Mouse (Mus musculus): Measurements from ENCODE around the gene Ap2a1. TPM values are rescaled to one million over a fixed set of nuclear protein-coding genes. Genes with fewer than 3 reads are reported as not detected.
"Not testable (repeated sequence)": the region's sequence is repeated elsewhere in the genome, so short reads cannot be mapped to it uniquely, and the experiment has no call there.

Gene Ap2a1
- total RNA-seq, 1 experiment from 2014 or later, result 115 TPM

DNA sequence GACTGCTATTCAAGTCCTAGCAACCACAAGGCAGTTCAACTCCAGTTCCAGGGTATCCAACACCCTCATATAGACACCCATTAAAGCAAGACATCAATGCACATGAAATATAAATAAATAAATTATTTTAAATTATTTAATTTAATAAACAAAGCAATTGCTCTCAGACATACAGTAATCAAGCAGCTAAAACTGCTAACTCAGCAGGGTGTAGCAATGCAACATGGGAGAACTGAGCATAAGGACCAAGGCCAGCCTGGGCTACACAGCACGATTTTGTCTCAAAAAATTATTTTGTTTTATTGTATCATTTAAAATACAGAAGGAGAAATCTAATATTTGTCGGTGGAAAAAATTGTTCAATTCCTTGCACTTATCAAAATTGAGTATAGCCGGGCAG is 35.1 kb downstream of the Ap2a1 start:
- no peak for DNase-seq

DNA sequence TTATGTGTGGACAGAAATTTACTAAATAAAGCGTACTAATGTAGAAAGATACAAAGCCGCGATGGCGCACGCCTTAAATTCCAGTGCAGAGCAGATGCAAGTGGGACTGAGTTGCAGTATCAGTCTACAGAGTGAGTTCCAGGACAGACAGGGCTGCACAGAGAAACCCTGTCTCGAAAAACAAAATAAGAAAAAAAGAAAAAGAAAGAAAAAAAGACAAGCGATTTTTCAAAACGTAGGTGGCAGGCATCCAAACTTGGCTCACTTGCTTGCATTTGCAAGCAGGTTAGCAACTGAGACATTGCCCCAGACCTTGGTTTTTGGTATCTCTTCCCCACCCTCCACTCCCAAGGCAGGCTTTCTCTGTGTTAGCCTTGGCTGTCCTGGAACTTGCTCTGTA is 36.1 kb downstream of the Ap2a1 start:
- DNase-seq, result no peak

- DNase-seq, result peak; percentile 85
These were observed 36.9 kb downstream of the Ap2a1 start, which contains the start of gene Med25 for GRCm38 (mm10) chr7:44892276-44892921. Med25 (minus strand) TSS chr7:44892712.

DNA sequence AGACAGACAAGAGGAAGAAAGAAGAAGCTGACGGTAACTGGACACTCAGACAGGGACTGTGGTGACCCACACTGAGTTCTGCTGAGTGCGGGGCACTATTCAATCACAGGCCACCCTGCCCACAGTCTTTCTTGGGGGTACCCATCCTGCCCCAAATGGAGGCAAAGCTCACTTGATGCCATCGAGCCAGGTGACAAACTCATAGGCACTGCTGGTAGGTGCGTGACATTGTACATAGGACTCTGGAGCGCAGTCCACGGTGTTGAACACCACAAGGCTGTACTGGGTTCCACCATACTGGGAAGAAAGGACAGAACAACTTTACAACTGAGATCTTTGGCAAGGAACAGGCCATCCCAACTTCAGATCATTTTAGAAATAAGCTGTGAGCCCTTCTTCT is 37.7 kb downstream of the Ap2a1 start:
- no peak for DNase-seq

- DNase-seq, result no peak
These were observed 38.6 kb downstream of the Ap2a1 start for GRCm38 (mm10) chr7:44890737-44891136.

GRCm38 (mm10) chr7:44890180-44890579 is 39.1 kb downstream of the Ap2a1 start:
- DNase-seq, result no peak

DNA sequence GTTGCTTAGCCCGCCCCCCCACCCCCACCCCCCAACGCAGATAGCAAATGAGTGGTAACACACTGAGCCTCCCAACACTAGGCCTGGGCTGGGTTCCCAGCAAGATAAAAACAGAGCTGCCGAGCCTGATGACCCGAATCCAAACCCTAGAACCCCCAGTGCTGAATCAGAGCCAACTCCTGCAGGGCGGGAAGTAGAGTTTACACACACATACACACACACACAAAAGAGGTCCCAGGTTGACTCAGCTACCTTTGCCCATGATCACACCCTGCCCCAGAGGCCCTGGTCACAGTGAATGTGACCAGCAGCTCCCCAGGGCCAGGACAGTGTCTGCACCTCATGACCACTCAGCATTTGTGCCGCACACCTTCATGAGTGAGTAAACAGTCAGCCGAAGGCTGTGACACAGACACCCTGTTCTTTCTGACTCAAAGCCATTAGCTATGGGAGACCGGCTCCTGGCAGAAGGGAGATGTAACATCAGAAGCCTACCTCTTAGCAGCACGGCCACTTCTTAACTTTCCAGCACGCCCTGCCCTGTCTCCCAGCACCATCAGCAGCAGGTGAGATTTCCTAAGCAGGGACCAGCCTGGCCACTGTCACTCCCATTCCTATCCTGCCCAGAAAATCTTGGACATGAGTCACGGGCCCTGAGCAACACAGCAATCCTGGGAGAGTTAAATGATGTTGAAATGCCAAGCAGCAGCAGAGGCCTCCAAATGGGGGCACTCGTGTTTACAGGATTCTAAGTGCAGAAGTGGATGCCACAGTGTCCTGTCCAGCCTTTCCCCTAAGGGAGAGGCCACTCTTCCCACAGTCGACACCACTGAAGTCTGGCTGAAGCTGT is 40.8 kb downstream of the Ap2a1 start:
- no peak for DNase-seq

DNA sequence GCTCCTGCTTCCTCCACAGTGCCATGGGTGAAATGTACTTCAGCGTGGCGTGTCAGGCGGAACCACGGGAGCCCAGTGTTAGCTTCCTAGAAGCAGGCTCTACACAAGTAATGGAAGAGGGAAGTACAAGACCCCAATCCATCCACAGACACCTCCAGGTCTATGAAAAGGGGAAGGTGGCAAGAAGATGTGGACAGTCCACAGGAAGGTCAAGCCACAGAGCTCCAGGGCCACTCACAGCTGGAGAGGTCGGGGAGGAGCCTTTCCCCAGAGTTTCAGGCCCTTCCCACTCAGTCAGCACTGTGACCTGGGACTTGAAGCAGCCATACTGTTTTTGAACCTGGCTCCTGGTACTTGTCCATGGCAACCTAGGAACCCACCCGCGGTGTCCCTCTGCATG is 42.3 kb downstream of the Ap2a1 start:
- DNase-seq, result no peak

DNA sequence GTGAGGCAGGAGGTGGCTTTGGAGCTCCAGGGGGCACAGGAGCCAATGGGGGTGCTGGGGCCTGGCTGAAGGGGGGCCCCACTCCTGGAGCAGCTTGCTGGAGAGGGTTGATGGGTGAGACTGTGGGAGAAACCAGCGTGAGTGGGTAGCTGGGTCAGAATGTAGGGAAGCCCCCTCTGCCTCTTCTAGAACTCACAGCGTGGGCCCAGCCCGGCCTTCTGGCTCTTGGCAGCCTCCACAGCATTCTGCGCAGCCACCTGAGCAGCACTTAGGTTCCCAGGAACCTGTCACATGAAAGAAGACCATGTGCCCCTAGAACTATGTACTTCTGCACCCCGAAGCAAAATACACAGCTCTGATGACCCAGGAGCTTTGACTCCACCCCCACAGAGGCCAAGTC is 44.7 kb downstream of the Ap2a1 start:
- DNase-seq, result no peak

- DNase-seq, result peak; percentile 62
These were observed 46.3 kb downstream of the Ap2a1 start for GRCm38 (mm10) chr7:44883036-44883435.

DNA sequence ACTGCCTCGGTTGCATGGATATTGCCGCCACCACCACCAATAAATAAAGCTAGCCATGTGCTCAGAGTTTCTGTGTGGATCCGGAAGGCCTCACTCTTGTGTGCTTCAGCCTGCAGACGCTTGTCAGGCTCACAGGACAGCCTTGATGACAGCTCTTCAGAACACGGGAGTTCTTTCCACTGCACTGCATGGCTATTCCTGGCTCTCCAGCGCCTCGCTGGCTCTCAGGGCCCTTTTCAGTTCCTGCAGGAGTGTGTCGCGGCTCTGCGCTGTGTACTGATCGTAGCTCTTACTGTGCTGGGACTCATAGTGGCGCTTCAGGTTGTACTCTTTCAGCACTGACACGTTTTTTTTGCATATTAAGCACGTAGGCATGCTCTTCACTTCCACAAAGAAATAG is 51.5 kb downstream of the Ap2a1 start:
- DNase-seq, result no peak

DNA sequence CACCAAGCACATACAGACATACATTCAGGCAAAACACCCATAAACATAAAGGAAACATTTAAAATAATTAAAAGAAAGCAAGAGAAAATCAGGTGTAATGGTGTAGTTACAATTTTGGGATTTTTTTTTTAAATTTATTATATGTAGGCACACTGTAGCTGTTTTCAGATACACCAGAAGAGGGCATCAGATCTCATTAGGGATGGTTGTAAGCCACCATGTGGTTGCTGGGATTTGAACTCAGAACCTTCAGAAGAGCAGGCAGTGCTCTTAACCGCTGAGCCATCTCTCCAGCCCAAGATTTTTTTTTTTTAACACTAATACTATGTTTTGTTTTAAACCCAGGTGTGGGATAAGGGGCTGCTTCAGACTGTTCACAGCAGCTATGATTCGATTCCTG is 57.5 kb downstream of the Ap2a1 start:
- not testable (repeated sequence) for DNase-seq

- no peak for DNase-seq
These were observed 58.1 kb downstream of the Ap2a1 start for GRCm38 (mm10) chr7:44871181-44871580.

GRCm38 (mm10) chr7:44870614-44871013 is 58.7 kb downstream of the Ap2a1 start:
- no peak for DNase-seq

- DNase-seq, result peak; percentile 88
These were observed 59.4 kb downstream of the Ap2a1 start, which contains the start of gene Ptov1 for GRCm38 (mm10) chr7:44869697-44870528. Ptov1 (minus strand) TSS chr7:44869788.

DNA sequence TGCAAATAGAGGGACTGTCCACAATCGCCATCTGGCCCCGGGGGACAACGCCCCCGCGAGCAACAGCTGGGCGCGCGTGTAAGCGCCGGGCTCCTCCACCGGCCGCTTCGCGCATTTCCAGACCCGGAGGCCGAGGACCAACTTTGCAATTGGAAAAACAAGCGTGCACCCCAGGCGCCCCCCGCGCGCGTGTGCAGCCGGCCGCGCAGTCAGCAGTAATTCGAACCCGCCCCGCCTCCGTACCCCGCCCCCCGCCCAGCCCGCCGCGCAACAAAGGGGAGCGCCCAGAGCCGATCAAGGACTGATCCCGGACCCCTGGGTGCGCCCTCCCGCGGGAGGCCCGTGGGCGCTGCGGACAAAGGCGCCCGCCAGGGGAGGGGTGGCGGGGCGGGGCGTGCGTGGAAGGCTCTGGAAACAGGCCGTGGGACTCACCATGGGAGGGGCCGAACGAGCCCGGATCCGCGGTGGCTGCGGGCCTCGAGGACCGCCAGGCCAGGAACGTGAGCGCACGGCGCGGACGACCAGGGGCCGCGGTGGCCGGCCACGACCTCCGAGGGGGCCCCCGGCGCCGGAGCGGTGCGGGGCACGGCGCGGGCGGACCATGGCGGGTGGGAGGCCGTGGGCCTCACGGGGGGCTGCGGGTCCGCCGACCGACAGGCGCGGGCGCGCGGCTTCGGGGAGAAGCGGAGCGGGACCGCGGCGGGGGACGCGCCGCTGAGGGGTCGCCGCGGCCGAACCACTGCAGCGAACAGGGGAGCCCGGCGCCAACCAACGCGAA is 60.2 kb downstream of the Ap2a1 start:
- peak; percentile 77 for DNase-seq

DNA sequence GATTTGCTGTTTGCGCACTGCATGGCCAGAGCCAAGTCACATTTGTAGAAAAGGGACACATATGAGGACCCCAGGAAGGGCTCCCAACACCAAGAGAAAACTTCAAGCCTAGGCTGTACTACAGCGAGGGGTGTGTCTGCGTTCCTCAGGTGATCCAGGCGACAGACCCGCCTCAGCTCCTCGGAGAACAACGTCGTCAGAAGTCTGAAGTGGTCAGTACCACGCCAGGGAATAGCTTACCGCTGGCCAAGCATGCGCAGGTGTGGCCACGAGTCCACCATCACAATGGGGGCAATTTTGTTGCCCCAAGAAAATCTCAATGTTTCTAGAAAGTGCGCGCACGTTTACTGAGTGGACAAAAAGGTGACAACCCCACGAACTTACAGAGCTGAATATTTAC is 60.8 kb downstream of the Ap2a1 start:
- no peak for DNase-seq

GRCm38 (mm10) chr7:44867802-44868201 is 61.5 kb downstream of the Ap2a1 start:
- DNase-seq, result no peak

DNA sequence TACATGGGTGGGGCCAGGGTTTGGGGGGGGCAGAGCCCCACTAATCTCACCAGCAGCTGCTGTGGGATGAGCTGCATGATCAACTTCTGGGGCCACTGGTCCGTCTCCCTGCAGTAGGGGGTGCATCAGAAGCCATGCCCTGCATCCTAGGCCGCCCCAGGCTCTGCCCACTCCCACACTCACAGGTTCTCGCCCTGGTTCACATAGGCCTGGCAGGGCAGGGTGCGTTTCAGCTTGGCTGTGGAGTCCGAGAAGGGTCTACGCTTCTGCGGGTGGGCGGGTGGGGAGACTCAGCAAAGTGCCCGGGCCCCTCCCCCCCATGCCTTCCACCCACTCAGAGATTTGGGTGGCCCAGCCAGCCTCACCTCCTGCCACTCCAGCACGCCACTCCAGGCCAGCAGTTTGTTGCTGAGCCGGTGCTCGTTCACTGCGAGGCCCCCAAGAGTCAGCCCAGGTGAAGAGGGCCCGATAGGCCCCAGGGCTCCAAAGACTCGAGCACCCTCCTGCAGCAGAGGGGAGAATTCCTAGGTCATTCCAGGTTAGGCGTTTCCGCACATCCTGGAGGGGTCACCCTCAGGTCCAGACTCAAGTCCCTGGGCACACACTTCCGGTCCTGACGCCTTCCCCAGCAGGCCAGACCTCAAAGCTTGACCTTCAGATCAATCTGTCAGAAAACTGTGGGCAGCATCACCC is 62.1 kb downstream of the Ap2a1 start:
- DNase-seq, result no peak

DNA sequence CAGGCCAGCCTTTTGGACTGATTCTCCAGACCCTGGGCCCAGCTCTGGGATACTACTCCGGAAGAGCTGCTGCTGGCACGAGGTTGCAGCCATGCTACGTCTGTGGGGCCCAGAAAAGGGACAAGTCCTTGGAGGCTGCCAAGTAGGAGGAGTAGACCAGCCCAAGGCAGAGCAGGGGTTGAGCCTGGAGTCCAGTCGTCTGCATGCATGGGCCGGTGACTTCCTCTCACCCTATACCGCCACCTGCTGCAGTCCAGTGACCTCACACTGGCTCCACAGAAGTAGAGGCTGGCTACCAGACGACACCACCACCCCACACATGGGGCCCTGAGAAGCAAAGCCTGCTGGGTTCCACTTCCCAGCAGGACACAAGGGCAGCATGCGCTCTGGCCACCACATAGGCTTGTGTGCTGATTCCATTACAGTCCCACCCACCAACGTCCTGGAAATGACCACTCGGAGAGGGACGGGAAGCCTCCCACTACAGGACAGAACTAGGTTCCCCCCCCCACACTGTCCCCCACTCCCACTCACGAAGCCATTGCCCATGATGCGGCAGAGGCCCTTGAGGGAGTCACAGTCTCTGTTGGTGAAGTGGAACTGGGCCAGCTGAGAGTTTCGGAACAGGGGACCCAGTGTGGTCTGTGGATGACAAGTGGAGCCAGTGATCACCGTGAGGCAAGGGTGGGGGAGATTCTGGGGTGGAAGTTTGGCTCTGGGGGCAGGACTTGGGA is 62.9 kb downstream of the Ap2a1 start:
- DNase-seq, result peak; percentile 73

Data from adrenal gland, postnatal 25 days (tissue).